Mouse (Mus musculus): Measurements from ENCODE around the gene Ptcra. TPM values are rescaled to one million over a fixed set of nuclear protein-coding genes. Genes with fewer than 3 reads are reported as not detected.
"Not testable (repeated sequence)": the region's sequence is repeated elsewhere in the genome, so short reads cannot be mapped to it uniquely, and the experiment has no call there.

Ptcra gene
- polyA plus RNA-seq, 1 experiment from 2014 or later: 0.19 TPM

GRCm38 (mm10) chr17:46770546-46770945 is 7.0 kb upstream of the Ptcra start:
- Histone ChIP-seq H3K9ac (replicated peaks) (no peak overlapping the region), H3K36me3 (peaks cover 13% of the 10 kb centered on the region), H3K9me3 (replicated peaks) (no peaks in the 10 kb centered on the region), H3K4me3 (replicated peaks) (no peak overlapping the region), H3K27ac (replicated peaks) (no peak overlapping the region), H3K27me3 (replicated peaks) (no peaks in the 10 kb centered on the region), H3K4me2 (no peak overlapping the region), H3K4me1 (peaks cover 23% of the 10 kb centered on the region)
- no peak for ATAC-seq (ENCODE audit: low FRiP score)
- 94% methylated on average over 11 of the region's 11 CpGs for WGBS

GRCm38 (mm10) chr17:46767868-46768267 is 4.4 kb upstream of the Ptcra start:
- no peak overlapping the region for H3K4me3 ChIP-seq (replicated peaks)

GRCm38 (mm10) chr17:46764916-46765315 is 1.4 kb upstream of the Ptcra start:
- ATAC-seq (ENCODE audit: low FRiP score); H3K36me3 ChIP-seq; H3K27me3 ChIP-seq (replicated peaks); H3K9ac ChIP-seq (replicated peaks); H3K4me2 ChIP-seq; H3K9me3 ChIP-seq (replicated peaks); H3K4me1 ChIP-seq; H3K27ac ChIP-seq (replicated peaks); H3K4me3 ChIP-seq (replicated peaks): not testable (repeated sequence)
- 72% methylated on average over 9 of the region's 9 CpGs for WGBS

More at GRCm38 (mm10) chr17:46767868-46768267, 4.4 kb upstream of the Ptcra start:
- Histone ChIP-seq H3K36me3 (no peaks in the 10 kb centered on the region), H3K27me3 (replicated peaks) (no peaks in the 10 kb centered on the region), H3K9me3 (replicated peaks) (no peaks in the 10 kb centered on the region), H3K9ac (replicated peaks) (no peak overlapping the region), H3K4me1 (peaks cover 8% of the 10 kb centered on the region), H3K27ac (replicated peaks) (no peak overlapping the region), H3K4me2 (no peak overlapping the region)
- WGBS: 48% methylated on average over 8 of the region's 8 CpGs
- no peak for ATAC-seq (ENCODE audit: low FRiP score)

- Histone ChIP-seq H3K27ac (replicated peaks) (no peak overlapping the region), H3K4me1 (no peaks in the 10 kb centered on the region), H3K27me3 (replicated peaks) (no peaks in the 10 kb centered on the region), H3K9ac (replicated peaks) (no peak overlapping the region), H3K4me3 (replicated peaks) (no peak overlapping the region), H3K9me3 (replicated peaks) (no peaks in the 10 kb centered on the region), H3K36me3 (no peaks in the 10 kb centered on the region), H3K4me2 (no peak overlapping the region)
- ATAC-seq (ENCODE audit: low FRiP score): no peak
- 82% methylated on average over 12 of the region's 12 CpGs for WGBS
These were observed 4.8 kb downstream of the Ptcra start for GRCm38 (mm10) chr17:46758753-46759152.

- peaks cover 4% of the 10 kb centered on the region; the same call in 1 of the 2 replicates for H3K36me3 ChIP-seq
- no peaks in the 10 kb centered on the region for H3K27me3 ChIP-seq (replicated peaks)
- H3K9me3 ChIP-seq (replicated peaks): no peaks in the 10 kb centered on the region
- peak within 1 kb of the TSS; percentile 73 for H3K9ac ChIP-seq (replicated peaks)
- peak within 1 kb of the TSS; percentile 94 for H3K27ac ChIP-seq (replicated peaks)
- H3K4me1 ChIP-seq: peaks cover 27% of the 10 kb centered on the region
- ATAC-seq (ENCODE audit: low FRiP score): peak; percentile 97
- WGBS: under 1% methylated on average over 58 of the region's 58 CpGs
- H3K4me3 ChIP-seq (replicated peaks): peak within 1 kb of the TSS; percentile 85
- peak within 1 kb of the TSS; percentile 76 for H3K4me2 ChIP-seq
These were observed 11.5 kb downstream of the Ptcra start, which contains the start of gene Cnpy3 for GRCm38 (mm10) chr17:46751794-46752556. TSS of gene Cnpy3 (minus strand) at chr17:46752214.

GRCm38 (mm10) chr17:46751056-46751793 is 12.3 kb downstream of the Ptcra start:
- Histone ChIP-seq H3K27ac (replicated peaks) (peak overlapping the region; percentile 94), H3K4me3 (replicated peaks) (peak overlapping the region; percentile 85), H3K4me1 (peaks cover 27% of the 10 kb centered on the region), H3K27me3 (replicated peaks) (no peaks in the 10 kb centered on the region), H3K4me2 (peak overlapping the region; percentile 76), H3K9ac (replicated peaks) (peak overlapping the region; percentile 73), H3K36me3 (peaks cover 11% of the 10 kb centered on the region), H3K9me3 (replicated peaks) (no peaks in the 10 kb centered on the region)
- 31% methylated on average over 16 of the region's 16 CpGs for WGBS
- no peak for ATAC-seq (ENCODE audit: low FRiP score)

- no peaks in the 10 kb centered on the region for H3K9me3 ChIP-seq (replicated peaks)
- ATAC-seq (ENCODE audit: low FRiP score): no peak
- peak overlapping the region; percentile 85 for H3K4me3 ChIP-seq (replicated peaks)
- peak overlapping the region; percentile 94; the same call in 1 of the 2 replicates for H3K27ac ChIP-seq (replicated peaks)
- WGBS: 78% methylated on average over 4 of the region's 4 CpGs
- peaks cover 27% of the 10 kb centered on the region for H3K4me1 ChIP-seq
- H3K9ac ChIP-seq (replicated peaks): peak overlapping the region; percentile 73; the same call in 1 of the 2 replicates
- peaks cover 18% of the 10 kb centered on the region for H3K36me3 ChIP-seq
- H3K27me3 ChIP-seq (replicated peaks): no peaks in the 10 kb centered on the region
- H3K4me2 ChIP-seq: peak overlapping the region; percentile 76
These were observed 12.9 kb downstream of the Ptcra start for GRCm38 (mm10) chr17:46750580-46750979.

- peaks cover 20% of the 10 kb centered on the region for H3K36me3 ChIP-seq
- no peak overlapping the region for H3K4me2 ChIP-seq
- H3K4me3 ChIP-seq (replicated peaks): no peak overlapping the region
- peaks cover 27% of the 10 kb centered on the region for H3K4me1 ChIP-seq
- H3K9ac ChIP-seq (replicated peaks): no peak overlapping the region
- no peaks in the 10 kb centered on the region for H3K27me3 ChIP-seq (replicated peaks)
- H3K27ac ChIP-seq (replicated peaks): no peak overlapping the region
- ATAC-seq (ENCODE audit: low FRiP score): no peak
- 91% methylated on average over 5 of the region's 5 CpGs for WGBS
- no peaks in the 10 kb centered on the region for H3K9me3 ChIP-seq (replicated peaks)
These were observed 14.2 kb downstream of the Ptcra start for GRCm38 (mm10) chr17:46749282-46749681.

- no peak for ATAC-seq (ENCODE audit: low FRiP score)
- Histone ChIP-seq H3K27ac (replicated peaks) (no peak overlapping the region), H3K9me3 (replicated peaks) (no peaks in the 10 kb centered on the region), H3K27me3 (replicated peaks) (no peaks in the 10 kb centered on the region), H3K36me3 (peaks cover 28% of the 10 kb centered on the region), H3K4me2 (no peak overlapping the region), H3K4me1 (peaks cover 26% of the 10 kb centered on the region), H3K9ac (replicated peaks) (no peak overlapping the region), H3K4me3 (replicated peaks) (no peak overlapping the region)
- WGBS: 92% methylated on average over 2 of the region's 2 CpGs
These were observed 15.7 kb downstream of the Ptcra start for GRCm38 (mm10) chr17:46747806-46748205.

GRCm38 (mm10) chr17:46747234-46747633 is 16.3 kb downstream of the Ptcra start:
- Histone ChIP-seq H3K4me3 (replicated peaks) (no peak overlapping the region), H3K4me2 (no peak overlapping the region), H3K4me1 (peaks cover 20% of the 10 kb centered on the region), H3K9me3 (replicated peaks) (no peaks in the 10 kb centered on the region), H3K27me3 (replicated peaks) (no peaks in the 10 kb centered on the region), H3K9ac (replicated peaks) (no peak overlapping the region), H3K27ac (replicated peaks) (no peak overlapping the region), H3K36me3 (peaks cover 31% of the 10 kb centered on the region)
- 89% methylated on average over 8 of the region's 8 CpGs for WGBS
- no peak for ATAC-seq (ENCODE audit: low FRiP score)

- H3K27me3 ChIP-seq (replicated peaks): no peaks in the 10 kb centered on the region
- H3K27ac ChIP-seq (replicated peaks): no peak overlapping the region
- 84% methylated on average over 2 of the region's 2 CpGs for WGBS
- peaks cover 34% of the 10 kb centered on the region for H3K36me3 ChIP-seq
- H3K4me2 ChIP-seq: no peak overlapping the region
- H3K9me3 ChIP-seq (replicated peaks): no peaks in the 10 kb centered on the region
- no peak overlapping the region for H3K9ac ChIP-seq (replicated peaks)
- H3K4me3 ChIP-seq (replicated peaks): no peak overlapping the region
- H3K4me1 ChIP-seq: peaks cover 11% of the 10 kb centered on the region
- no peak for ATAC-seq (ENCODE audit: low FRiP score)
These were observed 18.0 kb downstream of the Ptcra start for GRCm38 (mm10) chr17:46745506-46745905.

GRCm38 (mm10) chr17:46742986-46743385 is 20.5 kb downstream of the Ptcra start:
- H3K4me3 ChIP-seq (replicated peaks): no peak overlapping the region
- peaks cover 37% of the 10 kb centered on the region for H3K36me3 ChIP-seq
- no peak overlapping the region for H3K27ac ChIP-seq (replicated peaks)
- H3K4me1 ChIP-seq: no peaks in the 10 kb centered on the region
- H3K27me3 ChIP-seq (replicated peaks): no peaks in the 10 kb centered on the region
- 89% methylated on average over 9 of the region's 9 CpGs for WGBS
- no peak overlapping the region for H3K4me2 ChIP-seq
- no peaks in the 10 kb centered on the region for H3K9me3 ChIP-seq (replicated peaks)
- no peak overlapping the region for H3K9ac ChIP-seq (replicated peaks)
- no peak for ATAC-seq (ENCODE audit: low FRiP score)
